Mouse (Mus musculus) liver, postnatal 0 days (tissue): ENCODE data around the gene Ky. TPM values are rescaled to one million over a fixed set of nuclear protein-coding genes. Genes with fewer than 3 reads are reported as not detected.

Experiments
- ATAC-seq: fragments of 200-750 bp; cut with Nextera tagmentation; 2 replicates; pipeline ENCODE4 v1.8.0; 2017; ENCODE audit warnings: mild to moderate bottlenecking, moderate library complexity
- DNase-seq: peaks from one replicate; pipeline ENCODE4 v3.0.0-alpha.2; 2016
- H3K27ac ChIP-seq: fragments of 300-500 bp; sonication (generic); 2 replicates; pipeline ENCODE4 v1.5.1; 2014; ENCODE audit warnings: antibody characterized with exemption, moderate library complexity, mild to moderate bottlenecking, low read depth
- H3K27me3 ChIP-seq: fragments of 300-500 bp; sonication (generic); 2 replicates; pipeline ENCODE4 v1.6.1; 2014; ENCODE audit warnings: low read length, control low read depth, mixed read lengths; ENCODE audit not compliant: insufficient read depth
- H3K36me3 ChIP-seq: fragments of 300-500 bp; sonication (generic); replicated peaks from 2 replicates; pipeline ENCODE4 v1.6.1; 2014; ENCODE audit warnings: mild to moderate bottlenecking, control low read depth, low read length, moderate library complexity, mixed read lengths; ENCODE audit not compliant: insufficient read depth
- H3K4me1 ChIP-seq: fragments of 300-500 bp; sonication (generic); 2 replicates; pipeline ENCODE4 v1.6.1; 2014; ENCODE audit warnings: antibody characterized with exemption, mild to moderate bottlenecking, control low read depth; ENCODE audit not compliant: insufficient read depth
- H3K4me2 ChIP-seq: fragments of 300-500 bp; sonication (generic); 2 replicates; pipeline ENCODE4 v1.6.1; 2014; ENCODE audit warnings: low read depth, mild to moderate bottlenecking, low read length, moderate library complexity, mixed read lengths
- H3K4me3 ChIP-seq: fragments of 300-500 bp; sonication (generic); 2 replicates; pipeline ENCODE4 v1.5.1; 2014; ENCODE audit warnings: low read depth, low read length
- H3K9ac ChIP-seq: fragments of 300-500 bp; sonication (generic); replicated peaks from 2 replicates; pipeline ENCODE4 v1.6.1; 2014; ENCODE audit warnings: mild to moderate bottlenecking, moderate library complexity
- H3K9me3 ChIP-seq: fragments of 300-500 bp; sonication (generic); 2 replicates; pipeline ENCODE4 v1.6.1; 2016; ENCODE audit warnings: mild to moderate bottlenecking, control low read depth, low read length, mixed read lengths
- CTCF ChIP-seq: sonication (generic); IDR thresholded peaks from 2 replicates; pipeline ENCODE4 v1.5.1; 2016; ENCODE audit warnings: antibody characterized with exemption, low read depth
- EP300 ChIP-seq: IDR thresholded peaks from 2 replicates; pipeline ENCODE4 v1.6.1; 2016; ENCODE audit warnings: antibody characterized with exemption, low read depth, mild to moderate bottlenecking
- WGBS: fragments of 180-500 bp; shearing (Covaris S2); extraction: QIAGEN DNeasy Blood & Tissue Kit; methylation state at CpG from one replicate; pipeline ENCODE4 v1.1.7; 2014; ENCODE audit not compliant: insufficient replicate concordance; 5-methylcytosine and 5-hydroxymethylcytosine counted together
- polyA plus RNA-seq: library from polyadenylated mRNA; unstranded; fragments of >200 nt; fragmentation: Nextera tagmentation; extraction: Ambion mirVana; gene quantifications from 2 replicates; pipeline ENCODE4 v1.2.1, GENCODE M21; 2015

Gene Ky
- polyA plus RNA-seq, 1 experiment from 2014 or later: not detected

GRCm38 (mm10) chr9:102518443-102518842 is 12.9 kb downstream of the Ky start:
- H3K9ac ChIP-seq: no peak overlapping the region
- no peak for DNase-seq
- TF ChIP-seq EP300 (no peak), CTCF (no peak)
- H3K27me3 ChIP-seq: no peaks in the 10 kb centered on the region
- H3K4me3 ChIP-seq: no peak overlapping the region
- H3K4me1 ChIP-seq: no peaks in the 10 kb centered on the region
- no peak overlapping the region for H3K4me2 ChIP-seq
- no peaks in the 10 kb centered on the region for H3K9me3 ChIP-seq
- no peak for ATAC-seq
- no peaks in the 10 kb centered on the region for H3K36me3 ChIP-seq
- no peak overlapping the region for H3K27ac ChIP-seq
- 78% methylated on average over 9 of the region's 9 CpGs for WGBS

GRCm38 (mm10) chr9:102521396-102521795 is 15.8 kb downstream of the Ky start:
- DNase-seq: no peak
- 27% methylated on average over 4 of the region's 4 CpGs for WGBS
- Histone ChIP-seq H3K9me3 (no peaks in the 10 kb centered on the region), H3K4me1 (no peaks in the 10 kb centered on the region), H3K36me3 (no peaks in the 10 kb centered on the region), H3K4me2 (no peak overlapping the region), H3K27ac (no peak overlapping the region), H3K9ac (no peak overlapping the region), H3K4me3 (no peak overlapping the region), H3K27me3 (no peaks in the 10 kb centered on the region)
- no peak for ATAC-seq
- TF ChIP-seq CTCF (no peak), EP300 (no peak)

- WGBS: 89% methylated on average over 7 of the region's 7 CpGs
- Histone ChIP-seq H3K27ac (no peak overlapping the region), H3K4me3 (no peak overlapping the region), H3K9me3 (no peaks in the 10 kb centered on the region), H3K27me3 (no peaks in the 10 kb centered on the region), H3K36me3 (no peaks in the 10 kb centered on the region), H3K4me2 (no peak overlapping the region), H3K9ac (no peak overlapping the region), H3K4me1 (no peaks in the 10 kb centered on the region)
- TF ChIP-seq EP300 (no peak), CTCF (no peak)
- ATAC-seq: no peak
- DNase-seq: no peak
Measured at GRCm38 (mm10) chr9:102528106-102528505, 22.6 kb downstream of the Ky start.

GRCm38 (mm10) chr9:102528561-102528960 is 23.0 kb downstream of the Ky start:
- no peak for TF ChIP-seq EP300
- TF ChIP-seq CTCF: no peak
- no peaks in the 10 kb centered on the region for H3K27me3 ChIP-seq
- DNase-seq (no peak), ATAC-seq (no peak)
- no peak overlapping the region for H3K27ac ChIP-seq
- no peaks in the 10 kb centered on the region for H3K9me3 ChIP-seq
- no peak overlapping the region for H3K9ac ChIP-seq
- H3K4me2 ChIP-seq: no peak overlapping the region
- 82% methylated on average over 7 of the region's 7 CpGs for WGBS
- no peak overlapping the region for H3K4me3 ChIP-seq
- H3K4me1 ChIP-seq: no peaks in the 10 kb centered on the region
- no peaks in the 10 kb centered on the region for H3K36me3 ChIP-seq

- Histone ChIP-seq H3K9me3 (no peaks in the 10 kb centered on the region), H3K9ac (no peak overlapping the region), H3K4me2 (no peak overlapping the region), H3K4me3 (no peak overlapping the region), H3K4me1 (no peaks in the 10 kb centered on the region), H3K36me3 (no peaks in the 10 kb centered on the region), H3K27ac (no peak overlapping the region), H3K27me3 (no peaks in the 10 kb centered on the region)
- TF ChIP-seq CTCF: no peak
- no peak for TF ChIP-seq EP300
- DNase-seq (no peak), ATAC-seq (no peak)
- 59% methylated on average over 3 of the region's 3 CpGs for WGBS
Measured at GRCm38 (mm10) chr9:102529008-102529407, 23.5 kb downstream of the Ky start.

- H3K4me1 ChIP-seq: no peaks in the 10 kb centered on the region
- no peaks in the 10 kb centered on the region for H3K27me3 ChIP-seq
- TF ChIP-seq CTCF (no peak), EP300 (no peak)
- ATAC-seq: no peak
- no peak overlapping the region for H3K4me2 ChIP-seq
- H3K9ac ChIP-seq: no peak overlapping the region
- WGBS: 76% methylated on average over 21 of the region's 21 CpGs
- no peaks in the 10 kb centered on the region for H3K36me3 ChIP-seq
- no peaks in the 10 kb centered on the region for H3K9me3 ChIP-seq
- H3K27ac ChIP-seq: no peak overlapping the region
- H3K4me3 ChIP-seq: no peak overlapping the region
- no peak for DNase-seq
Measured at GRCm38 (mm10) chr9:102531051-102531892, 25.7 kb downstream of the Ky start.
